Mouse (Mus musculus): ENCODE data around the gene Bud13. TPM values are rescaled to one million over a fixed set of nuclear protein-coding genes. Genes with fewer than 3 reads are reported as not detected.
A peak's percentile ranks its signal among the peaks of the same experiment; 100 is the strongest.
"Not testable (repeated sequence)": the region's sequence is repeated elsewhere in the genome, so short reads cannot be mapped to it uniquely, and the experiment has no call there.

Gene Bud13
- total RNA-seq, 2 experiments from 2014 or later: 11.3 to 11.9 TPM

DNA sequence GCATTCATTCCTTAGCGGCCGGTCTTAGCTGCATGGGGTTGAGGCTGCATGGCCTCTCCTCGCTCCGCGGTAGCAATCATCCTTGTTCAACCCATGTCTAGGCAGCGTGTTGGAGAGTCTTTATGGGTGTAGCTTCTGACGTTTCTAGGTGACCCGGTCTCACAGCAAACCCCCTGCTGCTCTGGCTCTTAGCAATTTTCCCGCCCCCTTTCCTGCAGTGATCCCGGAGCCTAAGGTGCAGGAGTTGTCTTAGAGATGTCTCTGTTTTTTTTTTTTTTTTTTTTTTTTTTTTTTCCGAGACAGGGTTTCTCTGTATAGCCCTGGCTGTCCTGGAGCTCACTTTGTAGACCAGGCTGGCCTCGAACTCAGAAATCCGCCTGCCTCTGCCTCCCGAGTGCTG lies 53.5 kb downstream of the Bud13 start:
- not testable (repeated sequence) for DNase-seq (ENCODE audit: low spot score in 2 of 2)

DNA sequence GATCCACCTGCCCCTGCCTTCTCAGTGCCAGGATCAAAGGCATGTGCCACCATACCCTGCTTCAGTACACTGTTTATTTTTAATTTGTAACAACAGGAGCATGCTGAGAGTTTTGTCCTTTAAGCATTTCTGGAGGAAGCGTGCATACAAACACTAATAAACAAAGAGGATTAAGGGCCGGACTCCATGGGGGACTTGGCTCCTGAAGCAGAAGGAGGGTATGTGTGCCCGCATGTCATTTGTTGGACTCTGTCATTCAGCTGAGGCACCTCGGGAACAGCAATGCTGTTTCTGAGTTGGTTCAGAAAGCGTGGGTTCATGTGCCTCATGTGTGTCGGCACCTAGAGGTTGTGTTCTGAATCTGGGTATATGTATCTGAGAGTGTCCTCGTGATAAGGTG lies 54.5 kb downstream of the Bud13 start:
- peak in 1 of 2 experiments; percentile 28 for DNase-seq (ENCODE audit: low spot score in 2 of 2)

DNA sequence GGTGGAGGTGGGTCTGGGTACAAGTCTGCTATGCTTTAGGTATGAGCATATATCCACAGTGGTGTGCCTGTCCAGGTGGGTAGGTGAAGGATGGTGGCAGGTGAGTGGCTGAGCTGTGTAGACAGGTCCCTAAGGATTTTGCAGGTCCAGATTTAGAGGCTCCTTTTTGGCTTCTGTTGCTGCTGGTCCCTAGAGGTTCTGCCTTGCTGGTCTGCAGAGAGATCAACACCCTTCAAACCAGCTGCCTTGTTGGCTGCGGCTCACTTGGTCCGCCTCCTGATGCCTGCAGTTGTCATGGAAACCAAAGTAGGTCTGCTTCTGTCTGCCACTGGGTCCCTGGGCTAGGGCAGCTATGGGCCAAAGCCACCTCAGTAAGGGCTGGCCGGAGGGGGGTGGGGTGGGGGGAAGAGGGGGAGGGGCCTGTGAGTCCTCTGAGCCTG lies 55.1 kb downstream of the Bud13 start:
- peak in 1 of 2 experiments; percentile 72 for DNase-seq (ENCODE audit: low spot score in 2 of 2)

DNA sequence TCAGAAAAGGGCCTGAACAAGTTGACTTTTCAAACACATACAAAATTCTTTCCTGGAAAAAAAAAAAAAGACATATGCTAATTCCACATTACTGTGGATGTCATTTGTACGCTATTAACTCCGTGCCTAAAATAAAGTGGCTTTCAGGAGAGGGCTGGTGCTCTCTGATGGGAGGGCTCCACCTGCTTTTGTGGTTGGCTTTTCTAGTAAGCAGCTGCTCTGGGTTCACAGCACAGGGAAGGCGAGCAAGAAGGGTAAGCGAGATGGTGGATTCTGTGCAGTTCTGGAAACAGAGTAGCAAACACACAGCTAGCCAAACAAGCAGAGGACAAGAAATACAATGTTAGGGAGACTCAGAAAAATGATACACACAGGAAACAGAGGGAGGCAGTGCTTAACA lies 55.6 kb downstream of the Bud13 start:
- DNase-seq (ENCODE audit: low spot score in 2 of 2): no peak

DNA sequence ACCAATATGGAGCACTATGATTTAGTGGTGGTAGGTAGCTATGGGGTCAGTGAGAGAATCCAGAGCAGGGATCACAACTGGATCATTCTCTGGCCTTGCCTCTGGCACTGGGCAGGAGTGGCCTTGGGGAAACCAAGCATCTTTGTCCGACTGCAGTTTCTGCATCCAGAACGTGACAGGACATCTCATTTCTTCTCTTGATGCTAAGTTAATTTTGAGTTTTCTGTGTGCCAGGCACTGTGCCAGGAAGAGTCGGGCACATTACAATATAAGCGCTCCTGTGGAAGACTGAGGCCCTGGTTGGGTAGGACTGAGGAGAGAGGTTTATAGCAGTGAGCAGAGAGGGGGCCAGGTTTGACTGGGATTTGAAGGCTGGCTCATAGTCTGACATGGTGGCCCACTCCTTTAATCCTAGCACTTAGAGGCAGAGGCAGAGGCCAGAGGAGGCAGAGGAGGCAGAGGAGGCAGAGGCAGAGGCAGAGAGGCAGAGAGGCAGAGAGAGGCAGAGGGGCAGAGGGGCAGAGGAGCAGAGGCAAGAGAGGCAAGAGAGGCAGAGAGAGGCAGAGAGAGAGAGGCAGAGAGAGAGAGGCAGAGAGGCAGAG lies 56.3 kb downstream of the Bud13 start:
- no peak for DNase-seq (ENCODE audit: low spot score in 2 of 2)

DNA sequence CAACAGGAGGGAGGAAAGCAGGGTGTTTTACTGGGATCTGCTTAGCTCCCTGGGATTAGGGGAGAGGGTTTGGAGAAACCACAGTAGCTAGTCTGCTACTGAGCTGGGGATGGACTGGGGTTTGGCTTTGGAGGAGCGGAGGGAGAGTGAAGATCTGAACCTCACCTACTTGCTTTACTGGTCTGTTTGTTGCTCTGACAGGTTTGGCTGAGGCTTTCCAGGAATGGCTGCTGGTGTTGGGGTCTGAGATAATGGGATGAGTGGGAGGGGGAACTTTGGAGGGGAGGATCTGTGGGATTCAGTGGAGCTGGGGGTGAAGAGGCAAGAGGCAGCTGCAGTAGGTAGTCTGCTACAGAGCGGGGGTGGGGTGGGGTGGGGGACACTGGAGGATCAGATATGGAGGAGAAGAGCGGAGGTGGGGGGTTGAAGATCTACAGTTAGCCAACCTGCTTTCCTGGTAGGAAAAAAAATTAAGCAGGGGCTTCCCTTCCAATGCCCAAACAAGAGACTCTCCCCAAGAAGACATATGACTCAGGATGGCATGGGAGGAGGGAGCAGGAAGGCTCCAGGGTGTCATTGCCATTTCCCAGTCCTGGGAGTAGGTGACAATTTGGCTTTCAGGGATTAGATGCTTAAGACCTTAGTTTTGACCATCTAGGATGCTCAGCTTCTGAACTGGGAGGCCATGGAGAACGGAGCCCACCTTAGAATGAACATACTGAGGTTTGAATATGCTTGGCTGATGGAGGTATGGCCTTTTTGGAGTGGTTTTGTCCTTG lies 63.3 kb downstream of the Bud13 start:
- DNase-seq (ENCODE audit: low spot score in 2 of 2): no peak

Other genes with a start within 250 kb of the Bud13 start
- 1 to 10 TPM in 1 of 2 experiments, under 1 TPM in 1; 0.32 to 1.1 TPM for gene Apoa1, start 54.4 kb upstream of the Bud13 start, total RNA-seq (2021)
- 1 to 10 TPM in 1 of 2 experiments, under 1 TPM in 1; 0.84 to 1.2 TPM for gene Apoc3, start 47.4 kb upstream of the Bud13 start, total RNA-seq (2021)
- gene Apoa4, start 42.3 kb upstream of the Bud13 start, total RNA-seq (2021): not detected
- not detected for gene Apoa5, start 14.4 kb upstream of the Bud13 start, total RNA-seq (2021)
- 10 to 100 TPM; 35.8 to 39.5 TPM for gene Zpr1, start 9.9 kb upstream of the Bud13 start, total RNA-seq (2021)
- not detected for gene 4931429L15Rik, start 37.0 kb downstream of the Bud13 start, total RNA-seq (2021)